Mouse (Mus musculus) kidney, postnatal 10 days (tissue): Measurements from ENCODE around the gene Tmem117.

Experiments
- DNase-seq: peaks from one replicate; pipeline ENCODE4 v3.0.0; 2021; ENCODE audit warnings: mixed read lengths

Gene Tmem117

GRCm38 (mm10) chr15:94904672-94905407 lies 275.8 kb downstream of the Tmem117 start:
- DNase-seq: no peak

- DNase-seq: no peak
Measured at GRCm38 (mm10) chr15:94921672-94922071, 292.6 kb downstream of the Tmem117 start.

GRCm38 (mm10) chr15:94927986-94928385 lies 299.0 kb downstream of the Tmem117 start:
- no peak for DNase-seq

GRCm38 (mm10) chr15:94930743-94931142 lies 301.7 kb downstream of the Tmem117 start:
- no peak for DNase-seq

- DNase-seq: no peak
Measured at GRCm38 (mm10) chr15:94933044-94933443, 304.0 kb downstream of the Tmem117 start.

- no peak for DNase-seq
Measured at GRCm38 (mm10) chr15:94933480-94933879, 304.4 kb downstream of the Tmem117 start.

- DNase-seq: no peak
Measured at GRCm38 (mm10) chr15:94941954-94942353, 312.9 kb downstream of the Tmem117 start.

GRCm38 (mm10) chr15:94942465-94942864 lies 313.4 kb downstream of the Tmem117 start:
- DNase-seq: no peak

- no peak for DNase-seq
Measured at GRCm38 (mm10) chr15:94943891-94944290, 314.9 kb downstream of the Tmem117 start.

GRCm38 (mm10) chr15:94951382-94952048 lies 322.5 kb downstream of the Tmem117 start:
- DNase-seq: no peak

- no peak for DNase-seq
Measured at GRCm38 (mm10) chr15:94956697-94957096, 327.7 kb downstream of the Tmem117 start.

- DNase-seq: no peak
Measured at GRCm38 (mm10) chr15:94957202-94957601, 328.2 kb downstream of the Tmem117 start.

GRCm38 (mm10) chr15:94967004-94967403 lies 338.0 kb downstream of the Tmem117 start:
- DNase-seq: no peak

GRCm38 (mm10) chr15:94968403-94969180 lies 339.6 kb downstream of the Tmem117 start:
- no peak for DNase-seq

- DNase-seq: no peak
Measured at GRCm38 (mm10) chr15:94981798-94982197, 352.8 kb downstream of the Tmem117 start.

GRCm38 (mm10) chr15:94995352-94995751 lies 366.3 kb downstream of the Tmem117 start:
- DNase-seq: no peak

- no peak for DNase-seq
Measured at GRCm38 (mm10) chr15:95005121-95005824, 376.2 kb downstream of the Tmem117 start.

- no peak for DNase-seq
Measured at GRCm38 (mm10) chr15:95022251-95022650, 393.2 kb downstream of the Tmem117 start.

GRCm38 (mm10) chr15:95024401-95024800 lies 395.4 kb downstream of the Tmem117 start:
- no peak for DNase-seq

GRCm38 (mm10) chr15:95028862-95029486 lies 399.9 kb downstream of the Tmem117 start:
- no peak for DNase-seq

GRCm38 (mm10) chr15:95029487-95029875 lies 400.4 kb downstream of the Tmem117 start:
- DNase-seq: no peak

GRCm38 (mm10) chr15:95042437-95042836 lies 413.4 kb downstream of the Tmem117 start:
- DNase-seq: no peak
